Mouse (Mus musculus) ZHBTc4 (cell line): ENCODE results near the gene Alox8.
A peak's percentile ranks its signal among the peaks of the same experiment; 100 is the strongest.

Experiments used
- DNase-seq: peaks from one replicate; pipeline ENCODE4 v3.0.0-alpha.2; 2011; ENCODE audit warnings: low read depth, low spot score

Gene Alox8

GRCm38 (mm10) chr11:69180120-69180519 is 17.5 kb downstream of the Alox8 start:
- DNase-seq: no peak

- no peak for DNase-seq
These were observed 18.1 kb downstream of the Alox8 start for GRCm38 (mm10) chr11:69179512-69179911.

GRCm38 (mm10) chr11:69178525-69178924 is 19.1 kb downstream of the Alox8 start:
- DNase-seq: no peak

GRCm38 (mm10) chr11:69174722-69175121 is 22.9 kb downstream of the Alox8 start:
- no peak for DNase-seq

- no peak for DNase-seq
These were observed 25.0 kb downstream of the Alox8 start for GRCm38 (mm10) chr11:69172606-69173005.

- peak; percentile 64 for DNase-seq
These were observed 26.0 kb downstream of the Alox8 start for GRCm38 (mm10) chr11:69171626-69172025.

- DNase-seq: no peak
These were observed 28.3 kb downstream of the Alox8 start for GRCm38 (mm10) chr11:69169313-69169712.

GRCm38 (mm10) chr11:69156800-69157199 is 40.8 kb downstream of the Alox8 start, which contains the start of gene Alox12b:
Gene Alox12b, plus strand, starts transcription at chr11:69156989.
- DNase-seq: peak; percentile 37

GRCm38 (mm10) chr11:69155351-69155750 is 42.3 kb downstream of the Alox8 start:
- DNase-seq: no peak

GRCm38 (mm10) chr11:69153831-69154230 is 43.8 kb downstream of the Alox8 start:
- no peak for DNase-seq

- no peak for DNase-seq
These were observed 46.6 kb downstream of the Alox8 start for GRCm38 (mm10) chr11:69151004-69151403.

- peak; percentile 69 for DNase-seq
These were observed 47.2 kb downstream of the Alox8 start for GRCm38 (mm10) chr11:69150444-69150843.

- DNase-seq: no peak
These were observed 47.9 kb downstream of the Alox8 start for GRCm38 (mm10) chr11:69149728-69150127.

- DNase-seq: no peak
These were observed 49.1 kb downstream of the Alox8 start for GRCm38 (mm10) chr11:69148451-69148960.

GRCm38 (mm10) chr11:69147546-69147945 is 50.1 kb downstream of the Alox8 start:
- no peak for DNase-seq

- DNase-seq: no peak
These were observed 62.3 kb downstream of the Alox8 start for GRCm38 (mm10) chr11:69135361-69135760.

- DNase-seq: no peak
These were observed 63.0 kb downstream of the Alox8 start for GRCm38 (mm10) chr11:69134622-69134968.
